Mouse (Mus musculus): ENCODE results near the gene U2surp.

DNA sequence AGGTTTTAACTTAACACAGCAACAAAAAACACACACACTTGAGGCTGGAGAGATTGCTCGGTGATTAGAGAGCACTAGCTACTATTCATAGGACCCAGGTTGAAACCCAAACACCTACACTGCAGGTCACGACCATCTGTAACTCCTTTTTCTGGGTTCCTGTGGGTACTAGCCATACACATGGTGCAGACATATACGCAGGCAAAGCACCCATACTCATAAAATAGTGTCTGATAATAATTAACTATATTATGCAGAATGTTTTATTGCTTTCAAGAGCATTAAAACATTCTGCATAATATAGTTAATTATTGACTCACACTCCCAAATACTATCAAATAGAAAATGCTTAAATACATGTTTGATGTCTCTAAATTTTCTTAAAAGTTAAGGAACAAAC is 6.1 kb downstream of the U2surp start:
- TF ChIP-seq POLR2A (IDR thresholded peaks at IDR 0.05; ENCODE audit: insufficient read depth, low read depth, low read length) (no peak), CTCF (IDR thresholded peaks at IDR 0.05) (no peak)
